Mouse (Mus musculus): ENCODE results near the gene Eda2r. TPM values are rescaled to one million over a fixed set of nuclear protein-coding genes. Genes with fewer than 3 reads are reported as not detected.

Gene Eda2r
- total RNA-seq (2017), result 0.32 to 0.38 TPM in 2 of 3 replicates, not detected in the other

DNA sequence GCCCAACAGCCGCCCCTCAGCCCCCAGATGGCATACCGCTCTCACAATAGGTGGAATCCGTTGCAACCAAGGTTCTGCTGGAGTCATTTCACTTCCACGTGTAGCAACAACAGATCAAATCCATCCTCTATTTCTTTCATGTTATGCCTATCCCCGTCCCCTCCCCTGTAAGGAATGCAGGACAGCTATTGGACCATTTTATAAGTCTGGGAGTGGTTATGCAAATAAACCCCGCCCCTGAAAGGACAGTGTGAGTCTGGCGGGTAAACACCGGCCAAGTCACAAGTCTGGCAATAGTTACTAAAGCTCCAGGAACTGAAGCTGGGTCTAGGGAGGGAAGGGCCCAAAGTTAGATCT lies at the start of gene Eda2r:
Gene Eda2r (minus strand): TSS at position 152 of the 357 bp plus-strand sequence.
- no peak for ATAC-seq (replicated peaks; ENCODE audit: insufficient number of reproducible peaks, low FRiP score, low TSS enrichment, poor library complexity, severe bottlenecking)

- ATAC-seq (replicated peaks; ENCODE audit: insufficient number of reproducible peaks, low FRiP score, low TSS enrichment, poor library complexity, severe bottlenecking), result no peak
Measured at GRCm38 (mm10) chrX:97397872-97398271, 20.9 kb upstream of the Eda2r start.

DNA sequence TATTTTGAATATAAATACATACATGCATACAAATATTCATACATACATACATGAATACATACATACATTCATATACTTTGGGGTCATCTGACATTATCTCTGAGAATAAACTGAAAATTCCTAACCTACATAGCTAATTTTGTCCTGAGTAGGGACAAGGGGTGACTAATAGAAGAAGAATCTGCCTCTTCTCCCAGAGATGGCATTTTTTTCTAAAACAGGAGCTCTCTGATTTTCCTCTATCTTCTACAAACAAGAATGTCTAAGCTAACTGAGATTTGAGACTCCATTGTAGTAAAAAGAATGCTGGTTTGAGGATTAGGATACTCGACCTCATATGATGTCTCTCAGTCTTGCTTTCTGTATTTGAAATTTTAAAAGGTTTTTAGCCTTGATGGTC lies 1.1 kb upstream of the Eda2r start:
- ATAC-seq (replicated peaks; ENCODE audit: insufficient number of reproducible peaks, low FRiP score, low TSS enrichment, poor library complexity, severe bottlenecking), result no peak

GRCm38 (mm10) chrX:97376321-97377064 lies 523 bp downstream of the Eda2r start:
- ATAC-seq (replicated peaks; ENCODE audit: insufficient number of reproducible peaks, low FRiP score, low TSS enrichment, poor library complexity, severe bottlenecking), result no peak

GRCm38 (mm10) chrX:97372826-97373225 lies 4.2 kb downstream of the Eda2r start:
- ATAC-seq (replicated peaks; ENCODE audit: insufficient number of reproducible peaks, low FRiP score, low TSS enrichment, poor library complexity, severe bottlenecking), result no peak

GRCm38 (mm10) chrX:97369206-97369605 lies 7.8 kb downstream of the Eda2r start:
- no peak for ATAC-seq (replicated peaks; ENCODE audit: insufficient number of reproducible peaks, low FRiP score, low TSS enrichment, poor library complexity, severe bottlenecking)

GRCm38 (mm10) chrX:97368741-97369140 lies 8.3 kb downstream of the Eda2r start:
- no peak for ATAC-seq (replicated peaks; ENCODE audit: insufficient number of reproducible peaks, low FRiP score, low TSS enrichment, poor library complexity, severe bottlenecking)

- no peak for ATAC-seq (replicated peaks; ENCODE audit: insufficient number of reproducible peaks, low FRiP score, low TSS enrichment, poor library complexity, severe bottlenecking)
Measured at GRCm38 (mm10) chrX:97360919-97361318, 16.1 kb downstream of the Eda2r start.

DNA sequence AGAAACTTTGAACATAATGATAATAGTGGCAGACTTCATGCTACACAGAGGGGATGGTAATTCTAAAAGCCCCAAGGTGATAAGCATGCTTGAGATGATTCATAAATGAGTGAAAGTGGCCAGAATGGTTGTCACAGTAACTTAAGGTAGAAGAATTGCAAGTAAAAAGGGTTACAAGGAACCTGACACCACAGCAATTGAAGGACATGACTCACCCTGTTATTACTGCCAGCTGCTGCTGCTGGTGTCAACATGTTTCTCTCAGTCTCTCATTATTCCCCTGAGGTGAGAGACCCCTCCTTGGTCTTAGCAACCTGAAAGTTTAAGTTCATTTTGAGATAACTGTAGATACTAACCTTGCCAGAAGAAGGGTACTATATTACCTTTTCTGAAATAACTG lies 49.1 kb downstream of the Eda2r start:
- no peak for ATAC-seq (replicated peaks; ENCODE audit: insufficient number of reproducible peaks, low FRiP score, low TSS enrichment, poor library complexity, severe bottlenecking)

All from monocyte, adult 5-6 weeks (primary cell).